Mouse (Mus musculus) forebrain, embryonic 16.5 days (tissue): ENCODE data around the gene Cmas. TPM values are rescaled to one million over a fixed set of nuclear protein-coding genes. Genes with fewer than 3 reads are reported as not detected.

Source experiments
- ATAC-seq: fragments of 200-750 bp; cut with Nextera tagmentation; 2 replicates; pipeline ENCODE4 v1.8.0; 2017; ENCODE audit warnings: mild to moderate bottlenecking, moderate library complexity
- H3K27ac ChIP-seq: fragments of 300-500 bp; sonication (generic); 2 replicates; pipeline ENCODE4 v1.5.1; 2014; ENCODE audit warnings: low read length, control low read depth
- H3K27me3 ChIP-seq: fragments of 300-500 bp; sonication (generic); replicated peaks from 2 replicates; pipeline ENCODE4 v1.6.1; 2014; ENCODE audit warnings: low read length; ENCODE audit not compliant: control insufficient read depth, insufficient read depth
- H3K36me3 ChIP-seq: fragments of 300-500 bp; sonication (generic); 2 replicates; pipeline ENCODE4 v1.6.1; 2014; ENCODE audit not compliant: control insufficient read depth, insufficient read depth
- H3K4me1 ChIP-seq: fragments of 300-500 bp; sonication (generic); replicated peaks from 2 replicates; pipeline ENCODE4 v1.6.1; 2014; ENCODE audit warnings: low read length; ENCODE audit not compliant: control insufficient read depth, insufficient read depth
- H3K4me2 ChIP-seq: fragments of 300-500 bp; sonication (generic); 2 replicates; pipeline ENCODE4 v1.6.1; 2014; ENCODE audit warnings: mild to moderate bottlenecking, low read length, control low read depth
- H3K4me3 ChIP-seq: fragments of 300-500 bp; sonication (generic); replicated peaks from 2 replicates; pipeline ENCODE4 v1.5.1; 2014; ENCODE audit warnings: mild to moderate bottlenecking, low read length, control low read depth
- H3K9ac ChIP-seq: fragments of 300-500 bp; sonication (generic); replicated peaks from 2 replicates; pipeline ENCODE4 v1.6.1; 2014; ENCODE audit warnings: low read depth, low read length, control low read depth
- H3K9me3 ChIP-seq: fragments of 300-500 bp; sonication (generic); 2 replicates; pipeline ENCODE4 v1.6.1; 2016; ENCODE audit warnings: low read length; ENCODE audit not compliant: control insufficient read depth
- WGBS: fragments of 180-500 bp; shearing (Covaris S2); extraction: QIAGEN DNeasy Blood & Tissue Kit; methylation state at CpG from one replicate; pipeline ENCODE4 v1.1.7; 2014; 5-methylcytosine and 5-hydroxymethylcytosine counted together
- polyA plus RNA-seq: library from polyadenylated mRNA; unstranded; fragments of >200 nt; fragmentation: Nextera tagmentation; extraction: Ambion mirVana; gene quantifications from 2 replicates; pipeline ENCODE4 v1.2.1, GENCODE M21; 2015

Cmas gene
- polyA plus RNA-seq, 1 experiment from 2014 or later, result 150 TPM

GRCm38 (mm10) chr6:142764933-142765332 is 8.4 kb downstream of the Cmas start:
- Histone ChIP-seq H3K27ac (no peak overlapping the region), H3K9me3 (no peaks in the 10 kb centered on the region), H3K9ac (no peak overlapping the region), H3K4me2 (no peak overlapping the region), H3K36me3 (peaks cover 22% of the 10 kb centered on the region), H3K27me3 (no peaks in the 10 kb centered on the region), H3K4me3 (no peak overlapping the region), H3K4me1 (no peaks in the 10 kb centered on the region)
- WGBS, result 58% methylated on average over 2 of the region's 2 CpGs
- no peak for ATAC-seq

DNA sequence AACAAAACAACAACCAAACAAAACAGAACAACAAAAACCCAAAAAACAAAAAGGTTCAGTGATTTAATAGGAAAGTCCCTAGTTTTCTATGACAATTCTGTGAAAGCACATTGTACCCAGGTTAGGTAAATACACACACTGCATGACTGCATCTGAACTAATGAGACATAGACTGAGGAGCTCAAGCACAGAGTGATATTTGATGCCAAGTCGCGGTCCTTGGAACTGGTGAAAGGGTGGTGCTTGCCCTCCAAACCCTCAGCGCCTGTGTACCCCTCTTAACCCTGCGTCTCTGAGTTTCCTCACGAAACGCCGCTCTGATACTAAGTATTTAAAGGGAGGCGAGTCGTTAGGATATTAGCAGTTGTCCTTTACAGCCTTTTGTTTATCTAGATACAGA is 10.8 kb downstream of the Cmas start:
- Histone ChIP-seq H3K36me3 (peaks cover 30% of the 10 kb centered on the region), H3K4me2 (no peak overlapping the region), H3K9ac (no peak overlapping the region), H3K27me3 (no peaks in the 10 kb centered on the region), H3K4me1 (no peaks in the 10 kb centered on the region), H3K4me3 (no peak overlapping the region), H3K27ac (no peak overlapping the region), H3K9me3 (no peaks in the 10 kb centered on the region)
- ATAC-seq, result no peak
- WGBS, result 84% methylated on average over 9 of the region's 9 CpGs

GRCm38 (mm10) chr6:142769896-142770295 is 13.4 kb downstream of the Cmas start:
- Histone ChIP-seq H3K4me2 (no peak overlapping the region), H3K36me3 (peaks cover 50% of the 10 kb centered on the region), H3K4me3 (no peak overlapping the region), H3K27ac (no peak overlapping the region), H3K9me3 (no peaks in the 10 kb centered on the region), H3K9ac (no peak overlapping the region), H3K27me3 (no peaks in the 10 kb centered on the region), H3K4me1 (no peaks in the 10 kb centered on the region)
- no peak for ATAC-seq
- WGBS, result 94% methylated on average over 3 of the region's 3 CpGs

DNA sequence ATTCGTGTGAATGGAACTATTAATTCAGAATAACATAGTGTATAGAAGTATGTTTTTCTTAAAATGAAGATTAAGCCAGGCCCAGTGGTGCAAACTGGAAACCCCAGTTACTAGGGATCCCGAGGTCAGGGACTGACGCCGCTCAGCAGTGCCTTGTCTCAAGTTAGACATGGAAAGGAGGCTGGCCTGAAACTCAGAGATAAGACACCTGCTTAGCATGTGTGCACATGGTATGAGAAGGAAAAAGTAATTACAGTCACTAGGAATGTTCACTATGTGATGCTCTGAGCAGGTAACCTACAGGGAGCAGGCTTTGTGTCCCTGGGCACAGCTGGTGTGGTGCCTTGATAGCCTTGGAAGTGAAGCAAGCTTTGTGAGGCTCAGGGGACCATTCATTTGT is 15.2 kb downstream of the Cmas start:
- H3K9me3 ChIP-seq, result no peaks in the 10 kb centered on the region
- H3K27ac ChIP-seq, result no peak overlapping the region
- no peak overlapping the region for H3K9ac ChIP-seq
- no peaks in the 10 kb centered on the region for H3K27me3 ChIP-seq
- H3K4me3 ChIP-seq, result no peak overlapping the region
- H3K4me1 ChIP-seq, result no peaks in the 10 kb centered on the region
- 96% methylated on average over 4 of the region's 4 CpGs for WGBS
- ATAC-seq, result no peak
- H3K4me2 ChIP-seq, result no peak overlapping the region
- H3K36me3 ChIP-seq, result peaks cover 44% of the 10 kb centered on the region

DNA sequence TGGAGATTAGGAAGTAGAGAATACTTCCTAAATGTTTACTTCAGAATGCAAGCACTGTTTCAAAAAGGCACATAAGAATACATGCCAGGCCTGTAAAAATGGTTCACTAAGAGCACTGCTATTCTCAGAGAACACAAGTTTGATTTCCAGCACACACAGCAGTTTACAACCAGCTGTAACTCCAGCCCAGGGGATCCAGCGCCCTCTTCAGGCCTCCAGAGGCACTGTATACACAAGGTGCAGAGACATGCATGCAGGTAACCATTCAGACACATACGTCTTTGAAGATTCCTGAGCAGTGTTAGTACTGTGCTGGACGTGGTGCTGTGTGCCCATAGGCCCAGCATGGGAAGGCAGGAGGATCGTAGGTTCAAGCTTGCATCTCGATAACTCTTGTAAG is 17.1 kb downstream of the Cmas start:
- Histone ChIP-seq H3K27me3 (no peaks in the 10 kb centered on the region), H3K9me3 (no peaks in the 10 kb centered on the region), H3K9ac (no peak overlapping the region), H3K4me3 (no peak overlapping the region), H3K4me1 (no peaks in the 10 kb centered on the region), H3K4me2 (no peak overlapping the region), H3K27ac (no peak overlapping the region), H3K36me3 (peaks cover 35% of the 10 kb centered on the region)
- ATAC-seq, result no peak
- WGBS, result 97% methylated on average over 5 of the region's 5 CpGs

GRCm38 (mm10) chr6:142776935-142777334 is 20.4 kb downstream of the Cmas start:
- no peak overlapping the region for H3K27ac ChIP-seq
- ATAC-seq, result no peak
- H3K4me3 ChIP-seq, result no peak overlapping the region
- H3K9me3 ChIP-seq, result no peaks in the 10 kb centered on the region
- no peaks in the 10 kb centered on the region for H3K27me3 ChIP-seq
- H3K4me2 ChIP-seq, result no peak overlapping the region
- no peak overlapping the region for H3K9ac ChIP-seq
- peaks cover 27% of the 10 kb centered on the region for H3K36me3 ChIP-seq
- WGBS, result 86% methylated on average over 4 of the region's 4 CpGs
- H3K4me1 ChIP-seq, result peaks cover 18% of the 10 kb centered on the region

- no peaks in the 10 kb centered on the region for H3K27me3 ChIP-seq
- ATAC-seq, result peak; percentile 43
- no peak overlapping the region for H3K4me2 ChIP-seq
- WGBS, result 45% methylated on average over 11 of the region's 11 CpGs
- H3K9me3 ChIP-seq, result no peaks in the 10 kb centered on the region
- H3K9ac ChIP-seq, result no peak overlapping the region
- H3K36me3 ChIP-seq, result peaks cover 7% of the 10 kb centered on the region; the same call in 1 of the 2 replicates
- no peak overlapping the region for H3K4me3 ChIP-seq
- H3K4me1 ChIP-seq, result peaks cover 18% of the 10 kb centered on the region
- no peak overlapping the region; the same call in 1 of the 2 replicates for H3K27ac ChIP-seq
These were observed 22.7 kb downstream of the Cmas start for GRCm38 (mm10) chr6:142779045-142779811.

DNA sequence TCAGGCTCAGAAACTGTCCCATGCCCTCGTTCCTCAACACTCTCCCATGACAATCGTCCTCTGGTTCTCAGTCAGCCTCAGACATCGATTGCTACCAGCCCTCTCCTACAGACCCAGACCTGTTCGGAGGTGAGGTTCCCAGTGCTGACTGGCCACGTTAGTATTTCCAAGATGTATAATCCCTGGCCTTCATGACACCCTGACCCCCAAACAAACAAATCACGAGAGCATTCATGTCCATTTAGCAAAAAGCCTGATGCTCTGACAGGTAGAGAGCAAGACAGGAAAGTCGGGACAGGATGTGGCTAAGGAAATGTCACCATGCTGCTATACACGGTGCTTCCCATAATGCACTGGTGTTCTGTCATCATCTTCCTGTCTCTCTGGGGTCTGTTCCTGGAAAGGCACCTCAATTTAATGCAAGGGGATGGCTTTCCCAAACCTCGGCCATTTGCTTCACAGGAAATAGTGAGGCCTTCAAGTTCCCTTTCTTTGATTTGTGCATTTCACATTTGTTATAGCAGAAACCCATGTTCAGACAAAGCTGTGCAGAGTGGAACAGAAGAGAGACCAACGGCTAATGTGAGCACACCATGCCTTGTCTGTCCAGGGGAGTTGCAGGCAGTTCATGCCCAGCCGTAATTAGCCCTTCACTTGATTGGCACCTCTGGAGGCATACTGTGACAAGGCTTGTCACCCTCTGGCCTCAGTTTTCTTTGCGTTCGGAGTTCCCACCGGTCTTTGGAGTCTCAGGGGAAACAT is 23.5 kb downstream of the Cmas start:
- H3K4me3 ChIP-seq, result no peak overlapping the region
- no peak overlapping the region for H3K9ac ChIP-seq
- peak; percentile 87 for ATAC-seq
- H3K4me1 ChIP-seq, result peaks cover 18% of the 10 kb centered on the region
- H3K9me3 ChIP-seq, result no peaks in the 10 kb centered on the region
- peak overlapping the region; percentile 54 for H3K27ac ChIP-seq
- no peak overlapping the region for H3K4me2 ChIP-seq
- H3K36me3 ChIP-seq, result peaks cover 4% of the 10 kb centered on the region; the same call in 1 of the 2 replicates
- WGBS, result 29% methylated on average over 14 of the region's 14 CpGs
- no peaks in the 10 kb centered on the region for H3K27me3 ChIP-seq

DNA sequence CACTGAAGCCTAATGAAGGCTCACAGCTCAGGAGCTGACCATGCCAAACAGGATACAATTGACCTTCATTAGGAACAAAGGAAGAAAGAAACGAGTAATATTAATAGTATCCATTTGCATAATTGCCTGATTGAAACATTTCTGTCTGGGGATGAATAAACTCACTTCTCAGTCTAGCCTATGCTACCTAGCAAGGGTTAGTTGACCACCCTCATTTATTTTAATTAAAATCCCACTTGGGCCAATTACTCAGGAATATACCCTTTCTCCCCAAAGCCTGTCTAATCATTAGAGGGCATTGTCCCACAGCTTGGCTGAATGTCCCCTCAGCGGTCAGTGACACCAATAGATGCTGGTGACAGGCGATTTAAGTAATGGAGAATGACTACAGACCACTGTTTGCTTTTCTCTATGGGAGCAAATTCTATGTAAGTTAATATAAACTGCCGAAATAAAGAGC is 24.1 kb downstream of the Cmas start:
- 13% methylated on average over 4 of the region's 4 CpGs for WGBS
- Histone ChIP-seq H3K27ac (no peak overlapping the region), H3K4me1 (peaks cover 18% of the 10 kb centered on the region), H3K4me3 (no peak overlapping the region), H3K27me3 (no peaks in the 10 kb centered on the region), H3K9me3 (no peaks in the 10 kb centered on the region), H3K4me2 (no peak overlapping the region), H3K9ac (no peak overlapping the region), H3K36me3 (0 out of 2 replicates have a peak, but pooled peaks cover 1% of the 10 kb centered on the region)
- peak; percentile 77 for ATAC-seq
